Mouse (Mus musculus) thymus, adult 2 months (tissue): ENCODE data around the gene Pla2g4e. TPM values are rescaled to one million over a fixed set of nuclear protein-coding genes. Genes with fewer than 3 reads are reported as not detected.

Source experiments
- DNase-seq: peaks from one replicate; pipeline ENCODE4 v3.0.0; 2021
- H3K27ac ChIP-seq: fragments of 200-500 bp; 2 replicates; pipeline ENCODE4 v1.5.1; 2012; ENCODE audit warnings: low read length, control low read depth; ENCODE audit not compliant: control insufficient read depth, insufficient read depth
- H3K27me3 ChIP-seq: fragments of 200-500 bp; 2 replicates; pipeline ENCODE4 v1.6.1; 2012; ENCODE audit warnings: mild to moderate bottlenecking, low read length, moderate library complexity, mixed read lengths; ENCODE audit not compliant: control insufficient read depth, insufficient read depth
- H3K36me3 ChIP-seq: fragments of 200-500 bp; 2 replicates; pipeline ENCODE4 v1.6.1; 2012; ENCODE audit warnings: mild to moderate bottlenecking, low read length, moderate library complexity; ENCODE audit not compliant: control insufficient read depth, insufficient read depth
- H3K4me1 ChIP-seq: fragments of 200-500 bp; replicated peaks from 2 replicates; pipeline ENCODE4 v1.6.1; 2012; ENCODE audit warnings: low read length; ENCODE audit not compliant: control insufficient read depth, insufficient read depth
- H3K4me3 ChIP-seq: fragments of 200-500 bp; 2 replicates; pipeline ENCODE4 v1.5.1; 2012; ENCODE audit warnings: mild to moderate bottlenecking, low read length, control low read depth, moderate library complexity; ENCODE audit not compliant: control insufficient read depth, insufficient read depth
- CTCF ChIP-seq: fragments of 200-500 bp; IDR thresholded peaks from 2 replicates; pipeline ENCODE4 v1.5.1; 2012; ENCODE audit warnings: mild to moderate bottlenecking, control low read depth, low read length, moderate library complexity, borderline replicate concordance; ENCODE audit not compliant: control insufficient read depth, poor library complexity, insufficient read depth; ENCODE audit errors: extremely low read depth
- POLR2A ChIP-seq: fragments of 200-500 bp; IDR thresholded peaks from 2 replicates; pipeline ENCODE4 v1.6.1; 2012; ENCODE audit warnings: mild to moderate bottlenecking, low read length, control low read depth, moderate library complexity; ENCODE audit not compliant: control insufficient read depth, poor library complexity, insufficient read depth; ENCODE audit errors: extremely low read depth
- WGBS: fragments of 180-500 bp; shearing (Covaris S2); methylation state at CpG from one replicate; pipeline ENCODE4 v1.1.7; 2018; 5-methylcytosine and 5-hydroxymethylcytosine counted together
- polyA plus RNA-seq: library from polyadenylated mRNA; depleted of rRNA; stranded (reverse); fragments of >200 nt; gene quantifications from 2 replicates; pipeline ENCODE4 v1.2.3, GENCODE M21; 2012

Pla2g4e gene
- polyA plus RNA-seq, 1 experiment = 0.61 TPM

DNA sequence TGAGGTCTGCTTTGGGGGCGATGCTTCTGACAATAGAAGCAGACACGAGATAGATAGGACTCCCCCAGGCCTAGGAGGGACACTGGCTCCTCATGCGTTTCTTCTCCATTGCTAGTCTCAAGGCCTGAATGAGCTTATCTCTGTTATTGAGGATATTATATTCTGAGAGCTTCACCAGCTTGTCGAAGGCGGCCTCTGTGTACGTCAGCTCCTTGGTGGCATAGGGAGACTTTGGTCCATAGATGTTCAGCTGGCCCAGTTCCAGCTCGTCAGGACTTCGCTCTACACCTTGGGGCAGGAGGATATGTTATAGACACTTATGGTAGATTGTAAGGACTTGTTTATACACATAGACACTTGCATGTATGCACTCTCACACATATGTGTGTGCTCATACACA lies 77.4 kb downstream of the Pla2g4e start:
- H3K36me3 ChIP-seq = no peaks in the 10 kb centered on the region
- H3K4me3 ChIP-seq = no peak overlapping the region
- DNase-seq = no peak
- no peak overlapping the region for H3K27ac ChIP-seq
- no peaks in the 10 kb centered on the region for H3K4me1 ChIP-seq
- TF ChIP-seq CTCF (no peak), POLR2A (no peak)
- WGBS = 93% methylated on average over 8 of the region's 8 CpGs
- no peaks in the 10 kb centered on the region for H3K27me3 ChIP-seq

DNA sequence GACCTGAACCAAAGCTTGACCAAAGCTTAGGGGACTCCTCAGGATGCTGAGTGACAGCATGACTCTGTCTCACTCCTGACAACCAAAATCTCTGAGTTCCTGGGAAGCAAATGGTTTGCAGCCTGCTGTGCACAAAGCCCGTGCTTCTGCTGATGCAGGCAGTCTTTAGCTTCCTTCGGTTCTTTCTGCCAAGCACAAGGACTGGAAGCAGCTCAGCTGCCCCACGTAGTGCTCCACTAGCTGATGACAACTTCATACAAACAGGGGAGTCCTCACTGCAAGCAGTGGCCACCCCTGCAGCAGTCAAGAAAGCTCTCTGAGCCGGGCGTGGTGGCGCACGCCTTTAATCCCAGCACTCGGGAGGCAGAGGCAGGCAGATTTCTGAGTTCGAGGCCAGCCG lies 79.7 kb downstream of the Pla2g4e start:
- Histone ChIP-seq H3K4me3 (no peak overlapping the region), H3K4me1 (no peaks in the 10 kb centered on the region), H3K27me3 (no peaks in the 10 kb centered on the region), H3K36me3 (no peaks in the 10 kb centered on the region), H3K27ac (no peak overlapping the region)
- WGBS = 92% methylated on average over 10 of the region's 10 CpGs
- TF ChIP-seq CTCF (no peak), POLR2A (no peak)
- DNase-seq = no peak

DNA sequence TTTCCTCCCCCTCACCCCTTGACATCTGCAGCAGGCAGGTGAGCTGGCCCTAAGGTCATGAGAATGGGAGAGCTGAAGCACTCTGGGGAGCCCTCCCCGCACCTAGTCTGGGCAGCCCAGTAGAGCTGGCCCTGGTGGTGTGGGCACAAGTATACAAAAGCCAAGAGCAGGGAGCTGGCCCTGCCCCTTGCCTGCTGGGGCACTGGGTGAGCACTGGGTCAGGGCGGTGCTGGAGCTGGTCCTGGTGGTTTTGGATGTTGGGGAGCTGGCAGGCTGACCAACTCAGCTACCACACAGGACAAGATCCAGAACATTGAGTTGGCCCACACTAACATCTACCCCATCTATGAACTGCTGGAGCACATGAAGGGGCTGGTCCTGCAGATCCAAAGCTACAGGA lies 85.7 kb downstream of the Pla2g4e start:
- Histone ChIP-seq H3K4me3 (no peak overlapping the region), H3K27me3 (no peaks in the 10 kb centered on the region), H3K36me3 (no peaks in the 10 kb centered on the region), H3K4me1 (peaks cover 8% of the 10 kb centered on the region), H3K27ac (no peak overlapping the region)
- 93% methylated on average over 2 of the region's 2 CpGs for WGBS
- TF ChIP-seq POLR2A (no peak), CTCF (no peak)
- no peak for DNase-seq

- no peaks in the 10 kb centered on the region for H3K27me3 ChIP-seq
- H3K4me3 ChIP-seq = no peak overlapping the region
- TF ChIP-seq CTCF = no peak
- TF ChIP-seq POLR2A = no peak
- H3K27ac ChIP-seq = no peak overlapping the region
- H3K36me3 ChIP-seq = no peaks in the 10 kb centered on the region
- 13% methylated on average over 1 of the region's 1 CpGs for WGBS
- DNase-seq = peak; percentile 71
- peaks cover 9% of the 10 kb centered on the region for H3K4me1 ChIP-seq
Measured at GRCm38 (mm10) chr2:120158846-120159245, 86.3 kb downstream of the Pla2g4e start.

- DNase-seq = peak; percentile 27
- Histone ChIP-seq H3K4me3 (no peak overlapping the region), H3K27me3 (no peaks in the 10 kb centered on the region), H3K27ac (no peak overlapping the region; the same call in 1 of the 2 replicates), H3K36me3 (no peaks in the 10 kb centered on the region), H3K4me1 (peaks cover 13% of the 10 kb centered on the region)
- no peak for TF ChIP-seq POLR2A
- TF ChIP-seq CTCF = no peak
- WGBS = 51% methylated on average over 5 of the region's 5 CpGs
Measured at GRCm38 (mm10) chr2:120158016-120158415, 87.1 kb downstream of the Pla2g4e start.

DNA sequence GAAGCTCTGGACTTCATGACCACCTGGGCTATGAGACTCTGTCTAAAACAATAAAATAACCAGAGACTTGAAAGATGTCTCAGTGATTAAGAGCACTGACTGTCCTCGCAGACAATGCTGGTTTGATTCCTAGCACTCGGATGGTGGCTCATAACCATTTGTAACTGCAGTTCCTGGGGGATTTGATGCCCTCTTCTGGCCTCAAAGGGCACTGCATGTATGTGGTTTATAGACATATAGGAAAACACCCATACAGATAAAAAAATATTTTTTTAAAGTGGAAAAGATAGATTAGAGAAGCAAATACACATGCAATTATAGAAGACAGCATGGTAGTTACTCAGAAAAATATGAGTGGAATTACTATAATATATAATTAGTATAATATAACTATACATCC lies 87.5 kb downstream of the Pla2g4e start:
- Histone ChIP-seq H3K4me1 (peaks cover 13% of the 10 kb centered on the region), H3K27ac (no peak overlapping the region), H3K27me3 (no peaks in the 10 kb centered on the region), H3K4me3 (no peak overlapping the region), H3K36me3 (no peaks in the 10 kb centered on the region)
- DNase-seq = no peak
- WGBS = 94% methylated on average over 2 of the region's 2 CpGs
- TF ChIP-seq POLR2A (no peak), CTCF (no peak)

DNA sequence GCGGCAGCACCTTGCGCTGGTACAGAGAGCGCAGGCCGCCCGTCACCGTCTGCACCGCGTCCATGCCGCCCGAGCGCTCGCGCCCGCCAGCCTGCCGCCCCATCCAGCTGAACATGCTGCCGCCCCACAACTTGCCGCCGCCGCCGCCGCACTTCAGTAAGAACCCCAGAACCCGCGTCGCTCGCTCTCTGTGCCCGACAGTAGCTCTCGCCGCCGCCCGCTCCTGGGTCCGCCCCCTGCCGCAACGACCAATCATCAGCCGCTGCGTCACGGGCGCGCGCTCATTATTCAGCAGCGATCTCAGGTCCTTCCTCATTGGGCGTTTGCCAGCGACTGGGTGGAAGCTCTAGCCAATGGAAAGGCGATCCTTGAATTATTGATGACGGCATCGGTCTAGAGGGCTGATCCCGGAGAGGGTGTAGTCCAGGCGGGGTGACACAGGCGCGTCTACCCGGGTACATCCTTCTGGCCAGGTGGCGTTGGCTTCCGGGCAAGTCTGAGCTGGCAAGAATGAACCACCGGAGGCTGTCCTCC lies 90.7 kb downstream of the Pla2g4e start, which contains the start of gene Ehd4:
Gene Ehd4, minus strand, starts transcription at position 246 of the 534 bp plus-strand sequence.
- Histone ChIP-seq H3K27me3 (no peaks in the 10 kb centered on the region), H3K4me3 (peak within 1 kb of the TSS; percentile 66), H3K27ac (no peak within 1 kb of the TSS), H3K4me1 (peaks cover 10% of the 10 kb centered on the region), H3K36me3 (no peaks in the 10 kb centered on the region)
- peak; percentile 57; the same call in 1 of the 2 replicates for TF ChIP-seq CTCF
- peak; percentile 68 for TF ChIP-seq POLR2A
- DNase-seq = peak; percentile 99
- under 1% methylated on average over 53 of the region's 53 CpGs for WGBS
